Mouse (Mus musculus) heart, adult 2 months (tissue): Measurements from ENCODE around the gene Plod3.

Experiments used
- CTCF ChIP-seq: fragments of 200-600 bp; IDR thresholded peaks from 2 replicates; pipeline ENCODE4 v1.8.1; 2022; ENCODE audit warnings: antibody characterized with exemption, mild to moderate bottlenecking, moderate library complexity
- EP300 ChIP-seq: fragments of 200-500 bp; IDR thresholded peaks from 2 replicates; pipeline ENCODE4 v1.6.1; 2011; ENCODE audit warnings: low read depth, low read length, control low read depth; ENCODE audit not compliant: insufficient read depth
- POLR2A ChIP-seq: fragments of 200-500 bp; IDR thresholded peaks from 2 replicates; pipeline ENCODE4 v1.6.1; 2011; ENCODE audit warnings: mild to moderate bottlenecking, low read depth, low read length, control low read depth; ENCODE audit not compliant: insufficient read depth

DNA sequence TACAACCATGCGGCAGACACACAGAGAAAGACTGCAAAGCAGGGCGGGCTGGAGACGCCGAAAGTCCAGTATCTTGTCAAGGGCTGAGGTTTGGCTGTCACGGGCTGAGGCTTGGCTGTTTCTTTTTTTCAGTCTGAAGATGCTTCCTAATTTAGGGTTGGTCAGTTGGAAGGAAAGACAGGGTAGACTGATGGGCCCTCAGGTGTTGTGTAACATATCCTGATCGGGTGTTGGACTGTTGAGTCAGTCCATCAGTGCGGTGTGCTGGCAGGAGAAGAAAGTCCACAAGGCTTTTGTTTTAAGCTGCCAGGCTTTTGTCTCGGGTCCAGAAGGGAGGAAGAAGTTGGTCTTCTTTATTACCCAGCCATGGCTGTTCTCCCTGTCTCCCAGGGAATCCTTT, 13.1 kb upstream of the Plod3 start:
- TF ChIP-seq EP300: no peak
- no peak for TF ChIP-seq CTCF
- no peak for TF ChIP-seq POLR2A
